Mouse (Mus musculus) ES-Bruce4 (cell line): ENCODE data around the gene Gm5148.

Experiments used
- CTCF ChIP-seq: IDR thresholded peaks from one replicate; pipeline ENCODE4 v1.8.1; 2011; ENCODE audit warnings: low read depth, low read length
- EP300 ChIP-seq: IDR thresholded peaks from 2 replicates; pipeline ENCODE4 v1.6.1; 2011; ENCODE audit warnings: low read depth, low read length; ENCODE audit not compliant: insufficient read depth
- POLR2A ChIP-seq: IDR thresholded peaks from one replicate; pipeline ENCODE4 v1.8.1; 2011; ENCODE audit warnings: low read length; ENCODE audit not compliant: insufficient read depth

DNA sequence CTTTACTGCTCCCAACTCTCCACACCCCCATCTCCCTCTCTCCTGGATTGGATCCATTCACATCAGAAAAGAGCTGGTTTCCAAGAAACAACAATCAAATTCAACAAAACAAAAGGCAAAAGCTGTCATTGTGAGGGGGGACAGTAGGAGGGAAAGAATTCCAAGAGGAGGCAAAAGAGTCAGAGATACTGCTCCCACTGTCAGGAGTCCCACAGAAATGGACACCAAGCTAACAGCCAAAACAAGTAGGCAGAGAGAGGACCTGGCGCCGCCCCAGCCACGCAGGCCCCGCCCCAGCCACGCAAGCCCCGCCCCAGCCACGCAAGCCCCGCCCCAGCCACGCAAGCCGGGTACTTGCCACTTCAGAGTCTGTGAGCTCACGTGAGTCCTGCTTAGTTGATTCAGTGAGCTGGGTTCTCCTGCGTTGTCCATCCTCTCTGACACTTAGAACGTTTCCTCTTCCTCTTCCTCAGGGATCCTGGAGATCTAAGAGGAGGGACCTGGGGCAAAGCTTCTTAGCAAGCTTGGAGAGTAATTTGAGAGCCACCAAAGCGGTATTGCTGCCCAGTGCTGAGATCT lies 19.5 kb downstream of the Gm5148 start:
- TF ChIP-seq POLR2A (no peak), CTCF (no peak), EP300 (no peak)
